Mouse (Mus musculus) heart, postnatal 0 days (tissue): ENCODE measurements around the gene Pkp3. TPM values are rescaled to one million over a fixed set of nuclear protein-coding genes. Genes with fewer than 3 reads are reported as not detected.
A peak's percentile ranks its signal among the peaks of the same experiment; 100 is the strongest.

Source experiments
- ATAC-seq: fragments of 200-750 bp; cut with Nextera tagmentation; 2 replicates; pipeline ENCODE4 v1.8.0; 2017; ENCODE audit warnings: low read depth, moderate number of reproducible peaks, moderate library complexity; ENCODE audit not compliant: insufficient read depth
- DNase-seq: peaks from one replicate; pipeline ENCODE4 v3.0.0-alpha.2; 2016; ENCODE audit warnings: low spot score
- H3K27ac ChIP-seq: fragments of 300-500 bp; sonication (generic); 2 replicates; pipeline ENCODE4 v1.5.1; 2014; ENCODE audit warnings: low read depth, mild to moderate bottlenecking
- H3K27me3 ChIP-seq: fragments of 300-500 bp; sonication (generic); 2 replicates; pipeline ENCODE4 v1.6.1; 2014; ENCODE audit warnings: low read length, mixed read lengths; ENCODE audit not compliant: control insufficient read depth, insufficient read depth
- H3K36me3 ChIP-seq: fragments of 300-500 bp; sonication (generic); replicated peaks from 2 replicates; pipeline ENCODE4 v1.6.1; 2014; ENCODE audit warnings: low read length, mixed read lengths; ENCODE audit not compliant: control insufficient read depth, insufficient read depth
- H3K4me1 ChIP-seq: fragments of 300-500 bp; sonication (generic); 2 replicates; pipeline ENCODE4 v1.6.1; 2014; ENCODE audit warnings: antibody characterized with exemption; ENCODE audit not compliant: control insufficient read depth, insufficient read depth
- H3K4me2 ChIP-seq: fragments of 300-500 bp; sonication (generic); 2 replicates; pipeline ENCODE4 v1.6.1; 2014; ENCODE audit warnings: low read depth, mild to moderate bottlenecking, low read length, moderate library complexity
- H3K4me3 ChIP-seq: fragments of 300-500 bp; sonication (generic); 2 replicates; pipeline ENCODE4 v1.5.1; 2014; ENCODE audit warnings: low read depth, low read length
- H3K9ac ChIP-seq: fragments of 300-500 bp; sonication (generic); replicated peaks from 2 replicates; pipeline ENCODE4 v1.6.1; 2014; ENCODE audit warnings: low read depth, low read length, mixed read lengths
- H3K9me3 ChIP-seq: fragments of 300-500 bp; sonication (generic); replicated peaks from 2 replicates; pipeline ENCODE4 v1.6.1; 2016; ENCODE audit warnings: low read length; ENCODE audit not compliant: control insufficient read depth
- CTCF ChIP-seq: IDR thresholded peaks from 2 replicates; pipeline ENCODE4 v1.5.1; 2016; ENCODE audit warnings: antibody characterized with exemption, control low read depth, low read depth
- EP300 ChIP-seq: IDR thresholded peaks from 2 replicates; pipeline ENCODE4 v1.6.1; 2016; ENCODE audit warnings: antibody characterized with exemption, low read depth
- WGBS: fragments of 180-500 bp; shearing (Covaris S2); extraction: QIAGEN DNeasy Blood & Tissue Kit; methylation state at CpG from one replicate; pipeline ENCODE4 v1.1.7; 2014; 5-methylcytosine and 5-hydroxymethylcytosine counted together
- polyA plus RNA-seq: library from polyadenylated mRNA; unstranded; fragments of >200 nt; fragmentation: Nextera tagmentation; extraction: Ambion mirVana; gene quantifications from 2 replicates; pipeline ENCODE4 v1.2.1, GENCODE M21; 2015
- total RNA-seq: library from RNA; depleted of rRNA; stranded (reverse); fragments of >200 nt; gene quantifications from 2 replicates; pipeline ENCODE4 v1.2.3, GENCODE M21; 2014; ENCODE audit warnings: low replicate concordance

Pkp3 gene
- total and polyA plus RNA-seq, 2 experiments from 2014 or later: 0.20 to 3.8 TPM

DNA sequence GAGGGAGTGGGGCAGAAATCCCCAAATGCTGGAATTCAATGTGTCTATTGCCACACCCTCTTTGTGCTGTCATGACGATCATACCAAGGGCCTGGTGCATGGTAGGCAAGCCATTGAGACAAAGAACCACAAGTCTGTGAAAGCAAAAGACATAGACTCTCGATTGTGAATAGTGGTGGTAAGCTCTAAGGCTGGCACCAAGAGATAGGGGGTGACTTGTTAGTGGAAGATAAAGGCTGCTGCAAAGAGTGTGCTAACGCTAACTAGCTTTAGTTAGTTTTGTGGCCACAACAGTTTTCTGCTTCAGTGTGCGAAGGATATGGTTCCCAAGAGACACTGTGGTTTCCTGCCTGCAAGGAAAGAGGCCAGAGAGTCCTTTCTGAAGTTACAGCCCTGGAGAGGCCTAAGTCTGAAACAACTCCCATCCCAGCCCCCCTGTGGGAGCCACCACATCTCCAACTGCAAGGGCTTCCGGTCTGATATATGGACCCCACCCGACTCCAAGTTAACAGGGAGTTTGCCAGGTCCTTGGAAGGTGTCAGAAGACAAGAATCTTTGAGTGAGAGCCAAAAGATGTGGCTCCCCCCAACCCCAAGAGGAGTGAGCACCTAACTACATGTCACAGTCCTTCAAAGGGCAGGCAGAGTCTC is 31.0 kb upstream of the Pkp3 start:
- H3K9me3 ChIP-seq: no peaks in the 10 kb centered on the region
- H3K4me2 ChIP-seq: peak overlapping the region; percentile 60
- no peaks in the 10 kb centered on the region; the same call in 1 of the 2 replicates for H3K4me1 ChIP-seq
- ATAC-seq (0 out of 2 replicates have a peak, but pooled peaks have one; percentile 21), DNase-seq (peak; percentile 53)
- H3K36me3 ChIP-seq: no peaks in the 10 kb centered on the region
- no peak overlapping the region for H3K4me3 ChIP-seq
- no peak overlapping the region for H3K9ac ChIP-seq
- TF ChIP-seq EP300 (no peak), CTCF (no peak; the same call in 1 of the 2 replicates)
- 56% methylated on average over 6 of the region's 6 CpGs for WGBS
- H3K27me3 ChIP-seq: no peaks in the 10 kb centered on the region
- peak overlapping the region; percentile 91 for H3K27ac ChIP-seq

DNA sequence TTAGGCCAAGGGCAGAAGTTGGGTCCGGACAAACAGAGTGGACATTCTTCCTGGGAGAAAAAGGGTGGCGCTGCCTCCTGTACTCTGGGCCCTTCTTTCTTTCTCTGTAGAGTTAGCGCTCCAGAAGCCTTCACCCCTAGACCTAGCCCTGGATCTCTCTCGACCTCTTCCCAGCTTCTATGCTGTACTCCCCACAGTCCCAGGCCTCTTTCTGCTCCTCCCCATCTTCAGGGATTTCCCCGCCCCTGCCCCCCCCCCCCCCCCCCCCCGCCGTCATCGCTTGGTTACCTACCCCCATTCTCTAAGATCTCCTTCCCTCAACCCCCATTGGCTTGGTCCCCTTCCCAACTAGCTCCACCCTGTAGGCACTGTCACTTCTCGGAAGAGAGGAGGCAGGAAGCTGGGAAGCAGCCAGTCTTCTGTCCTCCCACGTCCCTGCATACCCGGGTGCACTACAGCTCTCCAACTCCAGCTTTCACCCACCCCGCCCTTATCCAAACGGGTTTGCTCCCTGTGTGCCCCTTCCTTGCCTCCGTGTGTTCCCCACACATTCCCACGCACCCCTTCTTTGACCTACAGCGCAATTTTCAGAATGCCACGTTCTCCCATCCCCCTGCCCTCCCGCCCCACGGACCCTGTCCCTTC is 30.3 kb upstream of the Pkp3 start:
- ATAC-seq: peak; percentile 89
- no peaks in the 10 kb centered on the region for H3K9me3 ChIP-seq
- TF ChIP-seq EP300 (no peak), CTCF (no peak)
- H3K36me3 ChIP-seq: no peaks in the 10 kb centered on the region
- peak overlapping the region; percentile 60 for H3K4me2 ChIP-seq
- peak; percentile 91 for DNase-seq
- peak overlapping the region; percentile 91 for H3K27ac ChIP-seq
- no peaks in the 10 kb centered on the region for H3K27me3 ChIP-seq
- WGBS: 6% methylated on average over 15 of the region's 19 CpGs
- peak overlapping the region; percentile 27 for H3K4me3 ChIP-seq
- H3K4me1 ChIP-seq: no peaks in the 10 kb centered on the region; the same call in 1 of the 2 replicates
- H3K9ac ChIP-seq: no peak overlapping the region

- TF ChIP-seq CTCF: peak; percentile 91
- TF ChIP-seq EP300: peak; percentile 40; the same call in 1 of the 2 replicates
- Histone ChIP-seq H3K4me1 (no peaks in the 10 kb centered on the region; the same call in 1 of the 2 replicates), H3K4me2 (peak overlapping the region; percentile 60), H3K4me3 (peak overlapping the region; percentile 27), H3K27ac (peak overlapping the region; percentile 88), H3K9ac (no peak overlapping the region), H3K36me3 (no peaks in the 10 kb centered on the region), H3K27me3 (no peaks in the 10 kb centered on the region), H3K9me3 (no peaks in the 10 kb centered on the region)
- ATAC-seq: peak; percentile 87
- DNase-seq: peak; percentile 91
- 8% methylated on average over 21 of the region's 21 CpGs for WGBS
Observed at GRCm38 (mm10) chr7:141048226-141049218, 29.5 kb upstream of the Pkp3 start.

DNA sequence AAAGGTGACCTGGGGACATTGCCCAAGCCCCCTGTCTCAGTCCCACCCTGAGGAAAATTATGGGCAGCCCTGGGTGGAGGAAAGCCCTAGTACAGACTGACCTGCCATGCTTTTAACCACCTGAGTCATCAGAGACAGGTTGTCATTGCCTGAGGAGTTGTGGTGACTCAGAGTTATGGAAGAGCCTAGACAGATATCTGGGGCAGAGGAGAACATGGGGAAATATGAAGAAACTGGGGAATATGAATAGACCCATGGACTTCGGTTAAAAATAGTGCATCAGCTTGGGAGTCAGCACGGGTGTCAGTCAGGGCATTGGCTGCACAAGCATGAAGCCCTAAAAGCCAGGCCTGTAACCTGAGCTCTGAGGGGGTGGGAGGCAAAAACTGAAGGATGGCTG is 28.7 kb upstream of the Pkp3 start:
- no peaks in the 10 kb centered on the region for H3K27me3 ChIP-seq
- no peak overlapping the region for H3K9ac ChIP-seq
- 56% methylated on average over 2 of the region's 2 CpGs for WGBS
- TF ChIP-seq CTCF: no peak
- TF ChIP-seq EP300: no peak
- no peak overlapping the region for H3K4me2 ChIP-seq
- H3K4me1 ChIP-seq: no peaks in the 10 kb centered on the region; the same call in 1 of the 2 replicates
- no peak overlapping the region for H3K4me3 ChIP-seq
- ATAC-seq (no peak), DNase-seq (no peak)
- H3K9me3 ChIP-seq: no peaks in the 10 kb centered on the region
- H3K36me3 ChIP-seq: no peaks in the 10 kb centered on the region
- no peak overlapping the region for H3K27ac ChIP-seq

GRCm38 (mm10) chr7:141051060-141051685 is 26.8 kb upstream of the Pkp3 start:
- peaks cover 3% of the 10 kb centered on the region; the same call in 1 of the 2 replicates for H3K27me3 ChIP-seq
- no peak overlapping the region for H3K27ac ChIP-seq
- no peaks in the 10 kb centered on the region; the same call in 1 of the 2 replicates for H3K4me1 ChIP-seq
- WGBS: 54% methylated on average over 17 of the region's 17 CpGs
- TF ChIP-seq EP300 (no peak), CTCF (no peak)
- H3K36me3 ChIP-seq: no peaks in the 10 kb centered on the region
- no peak overlapping the region for H3K4me2 ChIP-seq
- DNase-seq: no peak
- no peak for ATAC-seq
- H3K4me3 ChIP-seq: no peak overlapping the region
- H3K9ac ChIP-seq: no peak overlapping the region
- 0 out of 2 replicates have a peak, but pooled peaks cover 4% of the 10 kb centered on the region for H3K9me3 ChIP-seq
